Mouse (Mus musculus): ENCODE data around the gene Sesn3. TPM values are rescaled to one million over a fixed set of nuclear protein-coding genes. Genes with fewer than 3 reads are reported as not detected.
A peak's percentile ranks its signal among the peaks of the same experiment; 100 is the strongest.

The Sesn3 gene
- polyA plus RNA-seq, 1 experiment, result 23.6 TPM

- no peak overlapping the region for H3K4me3 ChIP-seq (ENCODE audit: control insufficient read depth, insufficient read depth, low read length)
- H3K36me3 ChIP-seq (ENCODE audit: control insufficient read depth, insufficient read depth, low read length), result no peaks in the 10 kb centered on the region
- H3K4me1 ChIP-seq (replicated peaks; ENCODE audit: control insufficient read depth, insufficient read depth, low read length), result no peaks in the 10 kb centered on the region
- no peak overlapping the region for H3K27ac ChIP-seq (ENCODE audit: control insufficient read depth, insufficient read depth, low read length)
- TF ChIP-seq POLR2A (IDR thresholded peaks at IDR 0.05; ENCODE audit: control insufficient read depth, extremely low read depth, insufficient read depth, low read length, poor library complexity), result no peak
- TF ChIP-seq CTCF (IDR thresholded peaks at IDR 0.05; ENCODE audit: borderline replicate concordance, control insufficient read depth, extremely low read depth, insufficient read depth, low read length, poor library complexity), result no peak
- no peaks in the 10 kb centered on the region for H3K27me3 ChIP-seq (ENCODE audit: control insufficient read depth, insufficient read depth, low read length)
- DNase-seq, result no peak
Measured at GRCm38 (mm10) chr9:14372440-14372839, 97.6 kb downstream of the Sesn3 start.

GRCm38 (mm10) chr9:14376149-14376548 lies 101.3 kb downstream of the Sesn3 start:
- no peaks in the 10 kb centered on the region for H3K36me3 ChIP-seq (ENCODE audit: control insufficient read depth, insufficient read depth, low read length)
- DNase-seq, result no peak
- no peak overlapping the region for H3K4me3 ChIP-seq (ENCODE audit: control insufficient read depth, insufficient read depth, low read length)
- H3K27me3 ChIP-seq (ENCODE audit: control insufficient read depth, insufficient read depth, low read length), result no peaks in the 10 kb centered on the region; the same call in 1 of the 2 replicates
- no peak overlapping the region for H3K27ac ChIP-seq (ENCODE audit: control insufficient read depth, insufficient read depth, low read length)
- H3K4me1 ChIP-seq (replicated peaks; ENCODE audit: control insufficient read depth, insufficient read depth, low read length), result peaks cover 8% of the 10 kb centered on the region
- TF ChIP-seq CTCF (IDR thresholded peaks at IDR 0.05; ENCODE audit: borderline replicate concordance, control insufficient read depth, extremely low read depth, insufficient read depth, low read length, poor library complexity) (no peak), POLR2A (IDR thresholded peaks at IDR 0.05; ENCODE audit: control insufficient read depth, extremely low read depth, insufficient read depth, low read length, poor library complexity) (no peak)
- WGBS, result 87% methylated on average over 4 of the region's 4 CpGs

DNA sequence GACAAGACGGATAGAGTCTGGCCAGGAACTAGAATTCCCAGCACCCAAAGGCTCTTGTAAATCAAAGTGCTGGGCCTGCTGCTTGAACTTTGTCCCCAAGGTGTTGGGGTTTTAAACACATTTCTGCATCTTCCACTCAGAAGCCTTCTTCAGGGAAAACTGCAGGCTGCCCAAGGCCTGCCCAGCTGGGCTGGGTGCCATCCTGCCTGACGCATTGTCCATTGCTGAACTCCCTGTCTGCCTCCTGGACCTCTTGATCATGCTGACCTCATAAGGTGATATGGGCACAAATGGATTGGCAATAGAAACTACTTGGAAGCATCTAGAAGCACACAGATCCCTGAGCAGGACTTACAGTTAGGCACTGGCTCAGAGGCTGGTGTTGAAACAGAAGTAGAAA lies 103.3 kb downstream of the Sesn3 start:
- H3K27ac ChIP-seq (ENCODE audit: control insufficient read depth, insufficient read depth, low read length), result no peak overlapping the region
- no peaks in the 10 kb centered on the region for H3K36me3 ChIP-seq (ENCODE audit: control insufficient read depth, insufficient read depth, low read length)
- H3K4me3 ChIP-seq (ENCODE audit: control insufficient read depth, insufficient read depth, low read length), result no peak overlapping the region
- peaks cover 8% of the 10 kb centered on the region for H3K4me1 ChIP-seq (replicated peaks; ENCODE audit: control insufficient read depth, insufficient read depth, low read length)
- 96% methylated on average over 2 of the region's 2 CpGs for WGBS
- no peaks in the 10 kb centered on the region; the same call in 1 of the 2 replicates for H3K27me3 ChIP-seq (ENCODE audit: control insufficient read depth, insufficient read depth, low read length)
- DNase-seq, result no peak
- no peak for TF ChIP-seq POLR2A (IDR thresholded peaks at IDR 0.05; ENCODE audit: control insufficient read depth, extremely low read depth, insufficient read depth, low read length, poor library complexity)
- TF ChIP-seq CTCF (IDR thresholded peaks at IDR 0.05; ENCODE audit: borderline replicate concordance, control insufficient read depth, extremely low read depth, insufficient read depth, low read length, poor library complexity), result no peak

GRCm38 (mm10) chr9:14379769-14380385 lies 105.0 kb downstream of the Sesn3 start:
- 63% methylated on average over 8 of the region's 8 CpGs for WGBS
- peak overlapping the region; percentile 57 for H3K4me3 ChIP-seq (ENCODE audit: control insufficient read depth, insufficient read depth, low read length)
- H3K27ac ChIP-seq (ENCODE audit: control insufficient read depth, insufficient read depth, low read length), result no peak overlapping the region
- no peaks in the 10 kb centered on the region; the same call in 1 of the 2 replicates for H3K27me3 ChIP-seq (ENCODE audit: control insufficient read depth, insufficient read depth, low read length)
- DNase-seq, result no peak
- H3K4me1 ChIP-seq (replicated peaks; ENCODE audit: control insufficient read depth, insufficient read depth, low read length), result peaks cover 8% of the 10 kb centered on the region
- no peak for TF ChIP-seq CTCF (IDR thresholded peaks at IDR 0.05; ENCODE audit: borderline replicate concordance, control insufficient read depth, extremely low read depth, insufficient read depth, low read length, poor library complexity)
- no peak for TF ChIP-seq POLR2A (IDR thresholded peaks at IDR 0.05; ENCODE audit: control insufficient read depth, extremely low read depth, insufficient read depth, low read length, poor library complexity)
- H3K36me3 ChIP-seq (ENCODE audit: control insufficient read depth, insufficient read depth, low read length), result no peaks in the 10 kb centered on the region

DNA sequence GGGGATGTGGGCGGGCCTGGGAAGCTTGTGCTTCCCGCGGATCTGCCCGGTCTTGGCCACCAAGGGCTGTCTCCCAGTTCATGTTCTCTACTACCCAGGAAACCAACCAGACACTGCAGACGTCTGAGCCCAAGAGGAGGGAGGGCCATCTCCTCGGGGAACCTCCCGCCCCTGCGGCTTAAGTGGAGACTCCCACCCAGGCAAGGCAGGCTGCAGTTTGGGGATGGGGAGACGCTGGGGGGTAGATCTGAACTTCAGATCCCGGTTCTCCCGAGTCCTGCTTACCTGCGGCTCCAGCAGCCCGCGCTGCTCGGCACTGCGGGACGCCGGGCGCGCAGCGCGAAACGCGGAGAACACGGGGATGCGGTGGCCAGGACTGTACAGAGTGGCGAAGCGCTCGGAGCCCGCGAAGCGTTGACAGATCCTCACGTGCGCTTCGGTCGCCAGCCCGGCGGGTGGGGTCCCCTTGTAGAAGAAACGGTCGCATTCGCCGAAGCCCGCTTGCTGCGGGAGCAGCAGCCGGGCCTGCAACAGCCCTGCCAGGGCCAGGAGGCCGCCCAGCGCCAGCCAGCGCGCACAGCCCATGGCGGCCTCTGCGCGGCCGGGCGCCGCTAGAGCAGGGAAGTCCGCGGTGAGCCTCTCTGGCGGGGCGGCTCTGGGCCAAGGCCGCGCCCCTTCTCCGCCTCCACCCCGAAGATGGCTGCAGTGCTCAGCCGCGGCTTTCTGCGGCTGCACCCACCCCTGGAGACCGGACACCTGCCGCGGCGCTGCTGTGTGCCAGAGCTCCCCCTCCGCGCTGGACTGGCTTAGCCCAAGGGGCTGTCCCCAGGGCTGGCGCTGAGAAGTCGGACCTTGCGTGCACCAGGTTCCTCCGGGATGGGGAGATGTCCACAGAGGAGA lies 105.8 kb downstream of the Sesn3 start:
- DNase-seq, result peak; percentile 72
- peak overlapping the region; percentile 57 for H3K4me3 ChIP-seq (ENCODE audit: control insufficient read depth, insufficient read depth, low read length)
- no peaks in the 10 kb centered on the region for H3K36me3 ChIP-seq (ENCODE audit: control insufficient read depth, insufficient read depth, low read length)
- H3K27ac ChIP-seq (ENCODE audit: control insufficient read depth, insufficient read depth, low read length), result no peak overlapping the region
- H3K4me1 ChIP-seq (replicated peaks; ENCODE audit: control insufficient read depth, insufficient read depth, low read length), result peaks cover 8% of the 10 kb centered on the region
- TF ChIP-seq POLR2A (IDR thresholded peaks at IDR 0.05; ENCODE audit: control insufficient read depth, extremely low read depth, insufficient read depth, low read length, poor library complexity) (no peak; the same call in 1 of the 2 replicates), CTCF (IDR thresholded peaks at IDR 0.05; ENCODE audit: borderline replicate concordance, control insufficient read depth, extremely low read depth, insufficient read depth, low read length, poor library complexity) (0 out of 2 replicates have a peak, but pooled peaks have one; percentile 53)
- H3K27me3 ChIP-seq (ENCODE audit: control insufficient read depth, insufficient read depth, low read length), result no peaks in the 10 kb centered on the region; the same call in 1 of the 2 replicates
- WGBS, result under 1% methylated on average over 76 of the region's 76 CpGs

GRCm38 (mm10) chr9:14381353-14382055 lies 106.6 kb downstream of the Sesn3 start, which contains the start of gene Endod1:
TSS of gene Endod1 (minus strand) at chr9:14381507.
- peak within 1 kb of the TSS; percentile 57 for H3K4me3 ChIP-seq (ENCODE audit: control insufficient read depth, insufficient read depth, low read length)
- no peak within 1 kb of the TSS for H3K27ac ChIP-seq (ENCODE audit: control insufficient read depth, insufficient read depth, low read length)
- DNase-seq, result no peak
- peaks cover 8% of the 10 kb centered on the region for H3K4me1 ChIP-seq (replicated peaks; ENCODE audit: control insufficient read depth, insufficient read depth, low read length)
- no peak for TF ChIP-seq CTCF (IDR thresholded peaks at IDR 0.05; ENCODE audit: borderline replicate concordance, control insufficient read depth, extremely low read depth, insufficient read depth, low read length, poor library complexity)
- TF ChIP-seq POLR2A (IDR thresholded peaks at IDR 0.05; ENCODE audit: control insufficient read depth, extremely low read depth, insufficient read depth, low read length, poor library complexity), result no peak
- no peaks in the 10 kb centered on the region for H3K36me3 ChIP-seq (ENCODE audit: control insufficient read depth, insufficient read depth, low read length)
- 29% methylated on average over 8 of the region's 8 CpGs for WGBS
- H3K27me3 ChIP-seq (ENCODE audit: control insufficient read depth, insufficient read depth, low read length), result no peaks in the 10 kb centered on the region; the same call in 1 of the 2 replicates

Measured in thymus, adult 2 months (tissue).